Mouse (Mus musculus) limb, embryonic 14.5 days (tissue): ENCODE measurements around the gene Atp8b4. TPM values are rescaled to one million over a fixed set of nuclear protein-coding genes. Genes with fewer than 3 reads are reported as not detected.
A peak's percentile ranks its signal among the peaks of the same experiment; 100 is the strongest.
"Not testable (repeated sequence)": the region's sequence is repeated elsewhere in the genome, so short reads cannot be mapped to it uniquely, and the experiment has no call there.

Experiments used
- ATAC-seq: fragments of 200-750 bp; cut with Nextera tagmentation; 2 replicates; pipeline ENCODE4 v1.8.0; 2017; ENCODE audit warnings: low read depth, moderate number of reproducible peaks, moderate TSS enrichment; ENCODE audit not compliant: low FRiP score
- DNase-seq: peaks from one replicate; pipeline ENCODE4 v3.0.0-alpha.2; 2015; ENCODE audit warnings: low spot score
- H3K27ac ChIP-seq: fragments of 300-500 bp; sonication (generic); replicated peaks from 2 replicates; pipeline ENCODE4 v1.5.1; 2014; ENCODE audit warnings: low read depth, mild to moderate bottlenecking, low read length, moderate library complexity, mixed read lengths
- H3K27me3 ChIP-seq: fragments of 300-500 bp; sonication (generic); 2 replicates; pipeline ENCODE4 v1.6.1; 2014; ENCODE audit warnings: low read length, mixed read lengths; ENCODE audit not compliant: control insufficient read depth, insufficient read depth
- H3K36me3 ChIP-seq: fragments of 300-500 bp; sonication (generic); 2 replicates; pipeline ENCODE4 v1.6.1; 2014; ENCODE audit warnings: mild to moderate bottlenecking, low read length, moderate library complexity, mixed read lengths; ENCODE audit not compliant: control insufficient read depth, insufficient read depth
- H3K4me1 ChIP-seq: fragments of 300-500 bp; sonication (generic); 2 replicates; pipeline ENCODE4 v1.6.1; 2014; ENCODE audit warnings: antibody characterized with exemption, low read length, mixed read lengths; ENCODE audit not compliant: control insufficient read depth, insufficient read depth
- H3K4me2 ChIP-seq: fragments of 300-500 bp; sonication (generic); replicated peaks from 2 replicates; pipeline ENCODE4 v1.6.1; 2014; ENCODE audit warnings: low read depth, mild to moderate bottlenecking, low read length, moderate library complexity; ENCODE audit not compliant: severe bottlenecking
- H3K4me3 ChIP-seq: fragments of 300-500 bp; sonication (generic); replicated peaks from 2 replicates; pipeline ENCODE4 v1.5.1; 2014; ENCODE audit warnings: low read length
- H3K9ac ChIP-seq: fragments of 300-500 bp; sonication (generic); 2 replicates; pipeline ENCODE4 v1.6.1; 2014; ENCODE audit warnings: mild to moderate bottlenecking, low read depth, low read length, moderate library complexity; ENCODE audit not compliant: severe bottlenecking
- H3K9me3 ChIP-seq: fragments of 300-500 bp; sonication (generic); 2 replicates; pipeline ENCODE4 v1.6.1; 2016; ENCODE audit warnings: low read length; ENCODE audit not compliant: control insufficient read depth
- POLR2A ChIP-seq: fragments of 200-500 bp; IDR thresholded peaks from 2 replicates; pipeline ENCODE4 v1.8.0; 2012; ENCODE audit warnings: inconsistent platforms, mild to moderate bottlenecking, moderate library complexity, borderline replicate concordance; ENCODE audit not compliant: insufficient read depth, insufficient read length; ENCODE audit errors: extremely low read depth
- WGBS: fragments of 180-500 bp; shearing (Covaris S2); extraction: QIAGEN DNeasy Blood & Tissue Kit; methylation state at CpG from one replicate; pipeline ENCODE4 v1.1.7; 2014; 5-methylcytosine and 5-hydroxymethylcytosine counted together
- polyA plus RNA-seq, 2 experiments: library from polyadenylated mRNA; depleted of rRNA in 1 of 2; stranded (reverse) in 1 of 2; unstranded in 1 of 2; fragments of >200 nt; fragmentation: Nextera tagmentation in 1 of 2; extraction: Ambion mirVana in 1 of 2; gene quantifications; 2 replicates each; pipeline versions ENCODE4 v1.2.1 to v1.2.3; 2012 to 2014

The Atp8b4 gene
- polyA plus RNA-seq, 2 experiments = 0.36 to 0.40 TPM

- H3K27me3 ChIP-seq = no peaks in the 10 kb centered on the region
- no peak for TF ChIP-seq POLR2A
- H3K9ac ChIP-seq = no peak overlapping the region
- ATAC-seq = no peak
- no peak for DNase-seq
- H3K27ac ChIP-seq = no peak overlapping the region
- H3K4me3 ChIP-seq = no peak overlapping the region
- no peaks in the 10 kb centered on the region for H3K4me1 ChIP-seq
- WGBS = 81% methylated on average over 2 of the region's 2 CpGs
- no peak overlapping the region for H3K4me2 ChIP-seq
- no peaks in the 10 kb centered on the region for H3K9me3 ChIP-seq
- H3K36me3 ChIP-seq = no peaks in the 10 kb centered on the region
Measured at GRCm38 (mm10) chr2:126458661-126459060, 41.8 kb downstream of the Atp8b4 start.

GRCm38 (mm10) chr2:126457759-126458158, 42.7 kb downstream of the Atp8b4 start:
- not testable (repeated sequence) for H3K9me3 ChIP-seq, H3K27ac ChIP-seq, H3K9ac ChIP-seq, H3K36me3 ChIP-seq, H3K4me2 ChIP-seq, ATAC-seq, DNase-seq, H3K4me1 ChIP-seq, H3K4me3 ChIP-seq, H3K27me3 ChIP-seq
- WGBS = 55% methylated on average over 2 of the region's 2 CpGs

- Histone ChIP-seq H3K9ac (no peak overlapping the region), H3K4me3 (no peak overlapping the region), H3K4me2 (no peak overlapping the region; the same call in 1 of the 2 replicates), H3K27me3 (no peaks in the 10 kb centered on the region), H3K27ac (peak overlapping the region; percentile 80), H3K36me3 (no peaks in the 10 kb centered on the region), H3K4me1 (peaks cover 7% of the 10 kb centered on the region; the same call in 1 of the 2 replicates), H3K9me3 (no peaks in the 10 kb centered on the region)
- 54% methylated on average over 7 of the region's 7 CpGs for WGBS
- DNase-seq = no peak
- TF ChIP-seq POLR2A = no peak
- ATAC-seq = peak; percentile 9; the same call in 1 of the 2 replicates
Measured at GRCm38 (mm10) chr2:126450937-126451302, 49.6 kb downstream of the Atp8b4 start.

- Histone ChIP-seq H3K9ac (no peak overlapping the region), H3K9me3 (no peaks in the 10 kb centered on the region), H3K27me3 (no peaks in the 10 kb centered on the region), H3K36me3 (no peaks in the 10 kb centered on the region), H3K4me1 (peaks cover 7% of the 10 kb centered on the region; the same call in 1 of the 2 replicates), H3K4me2 (no peak overlapping the region; the same call in 1 of the 2 replicates), H3K27ac (peak overlapping the region; percentile 80), H3K4me3 (no peak overlapping the region)
- TF ChIP-seq POLR2A = no peak
- ATAC-seq = peak; percentile 93
- 28% methylated on average over 14 of the region's 14 CpGs for WGBS
- DNase-seq = peak; percentile 91
Measured at GRCm38 (mm10) chr2:126450210-126450936, 50.1 kb downstream of the Atp8b4 start.

GRCm38 (mm10) chr2:126445039-126445438, 55.4 kb downstream of the Atp8b4 start:
- no peak overlapping the region for H3K9ac ChIP-seq
- TF ChIP-seq POLR2A = no peak
- H3K4me3 ChIP-seq = no peak overlapping the region
- ATAC-seq (no peak), DNase-seq (no peak)
- H3K9me3 ChIP-seq = no peaks in the 10 kb centered on the region
- H3K27ac ChIP-seq = no peak overlapping the region
- no peaks in the 10 kb centered on the region for H3K36me3 ChIP-seq
- H3K27me3 ChIP-seq = no peaks in the 10 kb centered on the region
- H3K4me2 ChIP-seq = no peak overlapping the region
- no peaks in the 10 kb centered on the region for H3K4me1 ChIP-seq
- 72% methylated on average over 6 of the region's 6 CpGs for WGBS
